Mouse (Mus musculus): ENCODE measurements at regions not wholly inside any gene's neighbourhood (a gene's known extent, or its start where the extent isn't known, plus 50 kb on each side); places are given as distances from the start of the nearest gene placed in this dataset.

- no peak for DNase-seq (ENCODE audit: extremely low spot score, low spot score)
Observed at GRCm38 (mm10) chr2:48407876-48408275, 406.0 kb upstream of the Acvr2a start.

- DNase-seq (ENCODE audit: extremely low spot score, low spot score), result no peak
Observed at GRCm38 (mm10) chr2:48409876-48410275, 404.0 kb upstream of the Acvr2a start.

GRCm38 (mm10) chr2:48411392-48411791, 402.5 kb upstream of the Acvr2a start:
- DNase-seq (ENCODE audit: extremely low spot score, low spot score), result no peak

GRCm38 (mm10) chr2:48412683-48413440, 401.0 kb upstream of the Acvr2a start:
- DNase-seq (ENCODE audit: extremely low spot score, low spot score), result no peak

GRCm38 (mm10) chr2:48414596-48415481, 399.1 kb upstream of the Acvr2a start:
- DNase-seq (ENCODE audit: extremely low spot score, low spot score), result no peak

GRCm38 (mm10) chr2:48416207-48416750, 397.6 kb upstream of the Acvr2a start:
- DNase-seq (ENCODE audit: extremely low spot score, low spot score), result no peak

GRCm38 (mm10) chr2:48417000-48417596, 396.8 kb upstream of the Acvr2a start:
- no peak for DNase-seq (ENCODE audit: extremely low spot score, low spot score)

GRCm38 (mm10) chr2:48420791-48421190, 393.1 kb upstream of the Acvr2a start:
- no peak for DNase-seq (ENCODE audit: extremely low spot score, low spot score)

GRCm38 (mm10) chr2:48423861-48424442, 390.0 kb upstream of the Acvr2a start:
- DNase-seq (ENCODE audit: extremely low spot score, low spot score), result no peak

- DNase-seq (ENCODE audit: extremely low spot score, low spot score), result no peak
Observed at GRCm38 (mm10) chr2:48424562-48424961, 389.3 kb upstream of the Acvr2a start.

- peak; percentile 41 for DNase-seq (ENCODE audit: extremely low spot score, low spot score)
Observed at GRCm38 (mm10) chr2:48425200-48426090, 388.5 kb upstream of the Acvr2a start.

GRCm38 (mm10) chr2:48432545-48432944, 381.4 kb upstream of the Acvr2a start:
- no peak for DNase-seq (ENCODE audit: extremely low spot score, low spot score)

GRCm38 (mm10) chr2:48441296-48441990, 372.5 kb upstream of the Acvr2a start:
- DNase-seq (ENCODE audit: extremely low spot score, low spot score), result peak; percentile 37

- DNase-seq (ENCODE audit: extremely low spot score, low spot score), result no peak
Observed at GRCm38 (mm10) chr2:48441991-48442544, 371.8 kb upstream of the Acvr2a start.

- DNase-seq (ENCODE audit: extremely low spot score, low spot score), result no peak
Observed at GRCm38 (mm10) chr2:48445898-48446604, 367.9 kb upstream of the Acvr2a start.

GRCm38 (mm10) chr2:48446617-48447016, 367.3 kb upstream of the Acvr2a start:
- no peak for DNase-seq (ENCODE audit: extremely low spot score, low spot score)

GRCm38 (mm10) chr2:48449165-48449842, 364.6 kb upstream of the Acvr2a start:
- DNase-seq (ENCODE audit: extremely low spot score, low spot score), result no peak
